Mouse (Mus musculus): Measurements from ENCODE around the gene Vps51. TPM values are rescaled to one million over a fixed set of nuclear protein-coding genes. Genes with fewer than 3 reads are reported as not detected.

Vps51 gene
- polyA plus RNA-seq, 1 experiment, result 163 TPM

GRCm38 (mm10) chr19:6062418-6062817, 14.6 kb downstream of the Vps51 start:
- no peak for DNase-seq
- Histone ChIP-seq H3K4me3 (ENCODE audit: control insufficient read depth, insufficient read depth, low read length) (peak overlapping the region; percentile 72), H3K36me3 (ENCODE audit: control insufficient read depth, insufficient read depth, low read length) (no peaks in the 10 kb centered on the region), H3K4me1 (replicated peaks; ENCODE audit: control insufficient read depth, insufficient read depth, low read length) (peaks cover 17% of the 10 kb centered on the region), H3K27ac (ENCODE audit: control insufficient read depth, insufficient read depth, low read length) (peak overlapping the region; percentile 83), H3K27me3 (ENCODE audit: control insufficient read depth, insufficient read depth, low read length) (no peaks in the 10 kb centered on the region)
- TF ChIP-seq CTCF (IDR thresholded peaks at IDR 0.05; ENCODE audit: borderline replicate concordance, control insufficient read depth, extremely low read depth, insufficient read depth, low read length, poor library complexity) (no peak), POLR2A (IDR thresholded peaks at IDR 0.05; ENCODE audit: control insufficient read depth, extremely low read depth, insufficient read depth, low read length, poor library complexity) (no peak)
- 35% methylated on average over 5 of the region's 5 CpGs for WGBS

GRCm38 (mm10) chr19:6061641-6062302, 15.3 kb downstream of the Vps51 start:
- peak; percentile 69 for DNase-seq
- Histone ChIP-seq H3K27ac (ENCODE audit: control insufficient read depth, insufficient read depth, low read length) (peak overlapping the region; percentile 83), H3K27me3 (ENCODE audit: control insufficient read depth, insufficient read depth, low read length) (no peaks in the 10 kb centered on the region), H3K36me3 (ENCODE audit: control insufficient read depth, insufficient read depth, low read length) (no peaks in the 10 kb centered on the region), H3K4me1 (replicated peaks; ENCODE audit: control insufficient read depth, insufficient read depth, low read length) (peaks cover 17% of the 10 kb centered on the region), H3K4me3 (ENCODE audit: control insufficient read depth, insufficient read depth, low read length) (peak overlapping the region; percentile 72)
- under 1% methylated on average over 44 of the region's 44 CpGs for WGBS
- TF ChIP-seq POLR2A (IDR thresholded peaks at IDR 0.05; ENCODE audit: control insufficient read depth, extremely low read depth, insufficient read depth, low read length, poor library complexity), result peak; percentile 90
- TF ChIP-seq CTCF (IDR thresholded peaks at IDR 0.05; ENCODE audit: borderline replicate concordance, control insufficient read depth, extremely low read depth, insufficient read depth, low read length, poor library complexity), result peak; percentile 23; the same call in 1 of the 2 replicates

- peak within 1 kb of the TSS; percentile 83 for H3K27ac ChIP-seq (ENCODE audit: control insufficient read depth, insufficient read depth, low read length)
- peak; percentile 95 for DNase-seq
- TF ChIP-seq CTCF (IDR thresholded peaks at IDR 0.05; ENCODE audit: borderline replicate concordance, control insufficient read depth, extremely low read depth, insufficient read depth, low read length, poor library complexity) (0 out of 2 replicates have a peak, but pooled peaks have one; percentile 9), POLR2A (IDR thresholded peaks at IDR 0.05; ENCODE audit: control insufficient read depth, extremely low read depth, insufficient read depth, low read length, poor library complexity) (peak; percentile 81)
- H3K4me3 ChIP-seq (ENCODE audit: control insufficient read depth, insufficient read depth, low read length), result peak within 1 kb of the TSS; percentile 72
- no peaks in the 10 kb centered on the region for H3K27me3 ChIP-seq (ENCODE audit: control insufficient read depth, insufficient read depth, low read length)
- H3K36me3 ChIP-seq (ENCODE audit: control insufficient read depth, insufficient read depth, low read length), result no peaks in the 10 kb centered on the region
- H3K4me1 ChIP-seq (replicated peaks; ENCODE audit: control insufficient read depth, insufficient read depth, low read length), result peaks cover 16% of the 10 kb centered on the region
- WGBS, result under 1% methylated on average over 58 of the region's 58 CpGs
Observed at GRCm38 (mm10) chr19:6061021-6061533, 16.0 kb downstream of the Vps51 start, which contains the start of gene Znhit2. Gene Znhit2 (plus strand): TSS chr19:6061192.

GRCm38 (mm10) chr19:6058966-6059365, 18.1 kb downstream of the Vps51 start:
- H3K4me1 ChIP-seq (replicated peaks; ENCODE audit: control insufficient read depth, insufficient read depth, low read length), result peaks cover 16% of the 10 kb centered on the region
- H3K27ac ChIP-seq (ENCODE audit: control insufficient read depth, insufficient read depth, low read length), result no peak overlapping the region
- TF ChIP-seq CTCF (IDR thresholded peaks at IDR 0.05; ENCODE audit: borderline replicate concordance, control insufficient read depth, extremely low read depth, insufficient read depth, low read length, poor library complexity) (no peak), POLR2A (IDR thresholded peaks at IDR 0.05; ENCODE audit: control insufficient read depth, extremely low read depth, insufficient read depth, low read length, poor library complexity) (no peak)
- H3K36me3 ChIP-seq (ENCODE audit: control insufficient read depth, insufficient read depth, low read length), result peaks cover 11% of the 10 kb centered on the region
- no peak for DNase-seq
- no peak overlapping the region for H3K4me3 ChIP-seq (ENCODE audit: control insufficient read depth, insufficient read depth, low read length)
- no peaks in the 10 kb centered on the region for H3K27me3 ChIP-seq (ENCODE audit: control insufficient read depth, insufficient read depth, low read length)
- 94% methylated on average over 5 of the region's 5 CpGs for WGBS

- no peak for DNase-seq
- Histone ChIP-seq H3K27me3 (ENCODE audit: control insufficient read depth, insufficient read depth, low read length) (no peaks in the 10 kb centered on the region), H3K36me3 (ENCODE audit: control insufficient read depth, insufficient read depth, low read length) (peaks cover 16% of the 10 kb centered on the region), H3K4me3 (ENCODE audit: control insufficient read depth, insufficient read depth, low read length) (peak overlapping the region; percentile 85), H3K27ac (ENCODE audit: control insufficient read depth, insufficient read depth, low read length) (no peak overlapping the region), H3K4me1 (replicated peaks; ENCODE audit: control insufficient read depth, insufficient read depth, low read length) (peaks cover 16% of the 10 kb centered on the region)
- 37% methylated on average over 5 of the region's 5 CpGs for WGBS
- TF ChIP-seq POLR2A (IDR thresholded peaks at IDR 0.05; ENCODE audit: control insufficient read depth, extremely low read depth, insufficient read depth, low read length, poor library complexity) (no peak), CTCF (IDR thresholded peaks at IDR 0.05; ENCODE audit: borderline replicate concordance, control insufficient read depth, extremely low read depth, insufficient read depth, low read length, poor library complexity) (no peak)
Observed at GRCm38 (mm10) chr19:6058513-6058912, 18.5 kb downstream of the Vps51 start.

- WGBS, result under 1% methylated on average over 63 of the region's 63 CpGs
- H3K27ac ChIP-seq (ENCODE audit: control insufficient read depth, insufficient read depth, low read length), result peak within 1 kb of the TSS; percentile 6; the same call in 1 of the 2 replicates
- DNase-seq, result peak; percentile 98
Observed at GRCm38 (mm10) chr19:6057313-6058096, 19.5 kb downstream of the Vps51 start, which contains the start of the genes Mrpl49 and Fau. Gene Mrpl49 (minus strand): TSS chr19:6057785. Gene Fau (plus strand): TSS chr19:6057844.

More at GRCm38 (mm10) chr19:6057313-6058096, 19.5 kb downstream of the Vps51 start, which contains the start of the genes Mrpl49 and Fau:
- no peaks in the 10 kb centered on the region for H3K27me3 ChIP-seq (ENCODE audit: control insufficient read depth, insufficient read depth, low read length)
- peaks cover 12% of the 10 kb centered on the region for H3K4me1 ChIP-seq (replicated peaks; ENCODE audit: control insufficient read depth, insufficient read depth, low read length)
- H3K4me3 ChIP-seq (ENCODE audit: control insufficient read depth, insufficient read depth, low read length), result peak within 1 kb of the TSS; percentile 85
- H3K36me3 ChIP-seq (ENCODE audit: control insufficient read depth, insufficient read depth, low read length), result peaks cover 26% of the 10 kb centered on the region
- TF ChIP-seq POLR2A (IDR thresholded peaks at IDR 0.05; ENCODE audit: control insufficient read depth, extremely low read depth, insufficient read depth, low read length, poor library complexity), result peak; percentile 96
- peak; percentile 70; the same call in 1 of the 2 replicates for TF ChIP-seq CTCF (IDR thresholded peaks at IDR 0.05; ENCODE audit: borderline replicate concordance, control insufficient read depth, extremely low read depth, insufficient read depth, low read length, poor library complexity)

Data from thymus, adult 2 months (tissue).